Mouse (Mus musculus) myocyte (in vitro differentiated cells): ENCODE results near the gene Hpcal1. TPM values are rescaled to one million over a fixed set of nuclear protein-coding genes. Genes with fewer than 3 reads are reported as not detected.

ENCODE experiments used
- H3K27me3 ChIP-seq: one replicate; pipeline ENCODE4 v1.6.1; 2011; ENCODE audit not compliant: control insufficient read depth, insufficient read depth, insufficient read length
- H3K36me3 ChIP-seq: one replicate; pipeline ENCODE4 v1.6.1; 2011; ENCODE audit not compliant: control insufficient read depth, insufficient read depth
- H3K4me2 ChIP-seq: one replicate; pipeline ENCODE4 v1.6.1; 2011; ENCODE audit warnings: low read depth, control low read depth
- H3K4me3 ChIP-seq: one replicate; pipeline ENCODE4 v1.5.1; 2011; ENCODE audit warnings: mild to moderate bottlenecking, control low read depth, moderate library complexity
- H3K79me2 ChIP-seq: one replicate; pipeline ENCODE4 v1.6.1; 2011; ENCODE audit not compliant: control insufficient read depth, insufficient read depth
- H3ac ChIP-seq: one replicate; pipeline ENCODE4 v1.6.1; 2011; ENCODE audit not compliant: control insufficient read depth, insufficient read length
- CEBPB ChIP-seq: IDR thresholded peaks from 2 replicates; pipeline ENCODE4 v1.6.1; 2011; ENCODE audit warnings: mild to moderate bottlenecking, moderate library complexity; ENCODE audit not compliant: poor library complexity, insufficient read depth, severe bottlenecking
- E2F4 ChIP-seq: IDR thresholded peaks from one replicate; pipeline ENCODE4 v1.6.1; 2011; ENCODE audit warnings: mild to moderate bottlenecking, control low read depth, moderate library complexity; ENCODE audit not compliant: insufficient read depth
- MAX ChIP-seq: IDR thresholded peaks from one replicate; pipeline ENCODE4 v1.6.1; 2011; ENCODE audit warnings: low read depth, mild to moderate bottlenecking, control low read depth
- MYOD1 ChIP-seq, 3 experiments: IDR thresholded peaks; one replicate each; pipeline ENCODE4 v1.6.1; 2011; ENCODE audit warnings: control low read depth in 2 of 3, low read depth in 2 of 3, mild to moderate bottlenecking in 2 of 3, moderate library complexity in 1 of 3; ENCODE audit not compliant: insufficient read length in 2 of 3, control insufficient read depth in 1 of 3
- MYOG ChIP-seq, 3 experiments: IDR thresholded peaks; one replicate each; pipeline ENCODE4 v1.6.1; 2011; ENCODE audit warnings: control low read depth in 2 of 3, low read depth in 2 of 3, mild to moderate bottlenecking in 2 of 3; ENCODE audit not compliant: insufficient read length in 2 of 3, control insufficient read depth in 1 of 3, insufficient read depth in 1 of 3
- POLR2A ChIP-seq: IDR thresholded peaks from one replicate; pipeline ENCODE4 v1.6.1; 2011; ENCODE audit warnings: low read depth, mild to moderate bottlenecking, control low read depth, moderate library complexity; ENCODE audit not compliant: insufficient read length
- POLR2AphosphoS2 ChIP-seq: IDR thresholded peaks from one replicate; pipeline ENCODE4 v1.6.1; 2011; ENCODE audit warnings: low read depth, control low read depth; ENCODE audit not compliant: insufficient read length
- REST ChIP-seq: IDR thresholded peaks from one replicate; pipeline ENCODE4 v1.6.1; 2011; ENCODE audit warnings: mild to moderate bottlenecking, control low read depth, moderate library complexity; ENCODE audit not compliant: insufficient read depth, insufficient read length
- SRF ChIP-seq: IDR thresholded peaks from one replicate; pipeline ENCODE4 v1.6.1; 2011; ENCODE audit warnings: low read depth; ENCODE audit not compliant: control insufficient read depth, insufficient read length
- TCF12 ChIP-seq: IDR thresholded peaks from one replicate; pipeline ENCODE4 v1.6.1; 2011; ENCODE audit warnings: mild to moderate bottlenecking, control low read depth; ENCODE audit not compliant: poor library complexity, insufficient read depth, severe bottlenecking
- TCF3 ChIP-seq: IDR thresholded peaks from one replicate; pipeline ENCODE4 v1.6.1; 2011; ENCODE audit warnings: low read depth, control low read depth; ENCODE audit not compliant: insufficient read length
- USF1 ChIP-seq: IDR thresholded peaks from one replicate; pipeline ENCODE4 v1.6.1; 2011; ENCODE audit warnings: low read depth, mild to moderate bottlenecking, control low read depth, moderate library complexity
- polyA plus RNA-seq: library from polyadenylated mRNA; unstranded; fragments of >200 nt; fragmentation: generic; extraction: Trizol; gene quantifications from one replicate; pipeline ENCODE4 v1.2.1, GENCODE M21; 2012; ENCODE audit warnings: missing spikeins

Gene Hpcal1
- polyA plus RNA-seq, 1 experiment: 89.4 TPM

GRCm38 (mm10) chr12:17691891-17692321 lies 1.2 kb downstream of the Hpcal1 start:
- H3K27me3 ChIP-seq: no peaks in the 10 kb centered on the region
- peak overlapping the region; percentile 95 for H3K4me3 ChIP-seq
- H3K36me3 ChIP-seq: no peaks in the 10 kb centered on the region
- H3K4me2 ChIP-seq: peak overlapping the region; percentile 94
- peak overlapping the region; percentile 79 for H3ac ChIP-seq
- peaks cover 61% of the 10 kb centered on the region for H3K79me2 ChIP-seq
- TF ChIP-seq E2F4 (no peak), SRF (no peak)

- Histone ChIP-seq H3K4me3 (peak overlapping the region; percentile 95), H3K27me3 (no peaks in the 10 kb centered on the region), H3K36me3 (no peaks in the 10 kb centered on the region), H3K4me2 (peak overlapping the region; percentile 94), H3K79me2 (peaks cover 65% of the 10 kb centered on the region), H3ac (no peak overlapping the region)
- TF ChIP-seq POLR2A (no peak), USF1 (no peak), E2F4 (no peak), MYOG (IDR thresholded peaks at IDR 0.05; ENCODE audit: control insufficient read depth in 1 of 3, insufficient read depth in 1 of 3, insufficient read length in 2 of 3, low read depth in 2 of 3) (no peak), POLR2AphosphoS2 (no peak), CEBPB (no peak), SRF (no peak), MYOD1 (IDR thresholded peaks at IDR 0.05; ENCODE audit: control insufficient read depth in 1 of 3, insufficient read length in 2 of 3, low read depth in 2 of 3) (no peak), REST (no peak)
These were observed 1.7 kb downstream of the Hpcal1 start for GRCm38 (mm10) chr12:17692356-17692755.

GRCm38 (mm10) chr12:17692953-17693352 lies 2.3 kb downstream of the Hpcal1 start:
- Histone ChIP-seq H3K27me3 (no peaks in the 10 kb centered on the region), H3K36me3 (no peaks in the 10 kb centered on the region), H3K79me2 (peaks cover 71% of the 10 kb centered on the region), H3K4me3 (peak overlapping the region; percentile 95), H3K4me2 (peak overlapping the region; percentile 94), H3ac (no peak overlapping the region)
- no peak for TF ChIP-seq USF1
- no peak for TF ChIP-seq MYOD1 (IDR thresholded peaks at IDR 0.05; ENCODE audit: control insufficient read depth in 1 of 3, insufficient read length in 2 of 3, low read depth in 2 of 3)
- TF ChIP-seq MYOG (IDR thresholded peaks at IDR 0.05; ENCODE audit: control insufficient read depth in 1 of 3, insufficient read depth in 1 of 3, insufficient read length in 2 of 3, low read depth in 2 of 3): no peak
- TF ChIP-seq CEBPB: no peak
- no peak for TF ChIP-seq REST

GRCm38 (mm10) chr12:17694589-17695115 lies 4.0 kb downstream of the Hpcal1 start:
- Histone ChIP-seq H3K4me3 (no peak overlapping the region), H3K79me2 (peaks cover 88% of the 10 kb centered on the region), H3K4me2 (no peak overlapping the region), H3ac (no peak overlapping the region), H3K36me3 (no peaks in the 10 kb centered on the region), H3K27me3 (no peaks in the 10 kb centered on the region)
- TF ChIP-seq POLR2A: no peak
- TF ChIP-seq E2F4: no peak
- no peak for TF ChIP-seq POLR2AphosphoS2
- TF ChIP-seq USF1: no peak

- H3K27me3 ChIP-seq: no peaks in the 10 kb centered on the region
- H3K36me3 ChIP-seq: no peaks in the 10 kb centered on the region
- H3K4me2 ChIP-seq: no peak overlapping the region
- peaks cover 100% of the 10 kb centered on the region for H3K79me2 ChIP-seq
- H3K4me3 ChIP-seq: no peak overlapping the region
- no peak overlapping the region for H3ac ChIP-seq
- no peak for TF ChIP-seq MAX
- no peak for TF ChIP-seq SRF
- no peak for TF ChIP-seq USF1
- TF ChIP-seq TCF12: no peak
- TF ChIP-seq E2F4: no peak
- no peak for TF ChIP-seq MYOD1 (IDR thresholded peaks at IDR 0.05; ENCODE audit: control insufficient read depth in 1 of 3, insufficient read length in 2 of 3, low read depth in 2 of 3)
- TF ChIP-seq CEBPB: no peak
- TF ChIP-seq TCF3: no peak
- no peak for TF ChIP-seq POLR2A
- no peak for TF ChIP-seq MYOG (IDR thresholded peaks at IDR 0.05; ENCODE audit: control insufficient read depth in 1 of 3, insufficient read depth in 1 of 3, insufficient read length in 2 of 3, low read depth in 2 of 3)
- TF ChIP-seq POLR2AphosphoS2: no peak
- no peak for TF ChIP-seq REST
These were observed 5.7 kb downstream of the Hpcal1 start for GRCm38 (mm10) chr12:17696395-17696794.
